Mouse (Mus musculus) forebrain, embryonic 13.5 days (tissue): ENCODE measurements around the gene Slc22a23. TPM values are rescaled to one million over a fixed set of nuclear protein-coding genes. Genes with fewer than 3 reads are reported as not detected.

Experiments
- ATAC-seq: fragments of 200-750 bp; cut with Nextera tagmentation; 2 replicates; pipeline ENCODE4 v1.8.0; 2017
- H3K27ac ChIP-seq: fragments of 300-500 bp; sonication (generic); 2 replicates; pipeline ENCODE4 v1.5.1; 2015; ENCODE audit warnings: inconsistent platforms, mild to moderate bottlenecking, moderate library complexity
- H3K27me3 ChIP-seq: fragments of 300-500 bp; sonication (generic); 2 replicates; pipeline ENCODE4 v1.6.1; 2015; ENCODE audit warnings: mild to moderate bottlenecking, inconsistent platforms
- H3K36me3 ChIP-seq: fragments of 300-500 bp; sonication (generic); 2 replicates; pipeline ENCODE4 v1.6.1; 2015; ENCODE audit warnings: mild to moderate bottlenecking, inconsistent platforms; ENCODE audit not compliant: poor library complexity, severe bottlenecking
- H3K4me1 ChIP-seq: fragments of 300-500 bp; sonication (generic); 2 replicates; pipeline ENCODE4 v1.6.1; 2015; ENCODE audit warnings: inconsistent platforms
- H3K4me2 ChIP-seq: fragments of 300-500 bp; sonication (generic); 2 replicates; pipeline ENCODE4 v1.6.1; 2015; ENCODE audit warnings: inconsistent platforms, mild to moderate bottlenecking, moderate library complexity
- H3K4me3 ChIP-seq: fragments of 300-500 bp; sonication (generic); 2 replicates; pipeline ENCODE4 v1.5.1; 2015; ENCODE audit warnings: mild to moderate bottlenecking, inconsistent platforms
- H3K9ac ChIP-seq: fragments of 300-500 bp; sonication (generic); 2 replicates; pipeline ENCODE4 v1.6.1; 2015; ENCODE audit warnings: mild to moderate bottlenecking, inconsistent platforms
- H3K9me3 ChIP-seq: fragments of 300-500 bp; sonication (generic); replicated peaks from 2 replicates; pipeline ENCODE4 v1.6.1; 2016; ENCODE audit warnings: inconsistent platforms
- WGBS: fragments of 180-500 bp; shearing (Covaris S2); methylation state at CpG from one replicate; pipeline ENCODE4 v1.1.7; 2015; 5-methylcytosine and 5-hydroxymethylcytosine counted together
- polyA plus RNA-seq: library from polyadenylated mRNA; unstranded; fragments of >200 nt; fragmentation: Nextera tagmentation; extraction: Ambion mirVana; gene quantifications from 2 replicates; pipeline ENCODE4 v1.2.1, GENCODE M21; 2015

Slc22a23 gene
- polyA plus RNA-seq, 1 experiment from 2014 or later, result 10.2 TPM

DNA sequence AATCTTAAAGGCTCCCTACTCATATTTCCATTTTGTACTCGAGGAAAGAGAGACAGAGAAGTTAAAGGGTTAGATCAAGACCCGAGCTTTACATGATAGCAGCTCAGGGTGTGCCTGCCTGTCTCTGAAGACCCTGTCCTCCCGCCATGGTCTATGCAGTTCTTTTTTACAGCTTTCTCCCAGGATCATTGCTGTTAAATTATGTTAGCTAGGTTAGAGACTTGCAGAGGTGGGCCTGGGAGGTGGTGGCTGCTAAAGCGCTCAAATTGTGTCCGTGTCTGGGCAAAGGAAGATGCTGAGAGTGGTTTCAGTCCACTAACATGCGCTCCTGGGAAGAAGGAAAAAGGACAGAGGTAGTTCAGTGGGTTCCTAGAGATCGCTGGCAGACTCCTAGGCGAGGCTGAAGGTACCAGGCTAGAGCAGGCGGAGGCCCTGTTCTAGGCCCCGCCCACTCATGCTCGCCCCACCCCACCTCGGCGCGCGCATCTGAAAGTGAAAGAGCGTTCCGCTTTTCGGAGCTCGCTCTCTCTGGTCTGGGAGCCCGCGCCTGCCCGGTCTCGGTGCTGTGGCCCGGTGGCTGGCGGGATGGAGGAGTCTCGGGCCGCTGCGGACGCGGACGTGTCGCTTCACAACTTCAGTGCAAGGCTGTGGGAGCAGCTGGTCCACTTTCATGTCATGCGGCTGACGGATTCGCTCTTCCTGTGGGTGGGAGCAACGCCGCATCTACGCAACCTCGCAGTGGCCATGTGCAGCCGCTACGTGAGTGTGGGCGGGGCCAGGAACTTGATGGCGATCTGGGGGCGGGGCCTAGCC lies 182.3 kb downstream of the Slc22a23 start, which contains the start of gene Psmg4:
TSS of gene Psmg4 (plus strand) at position 474 of the 813 bp plus-strand sequence.
- Histone ChIP-seq H3K9me3 (no peaks in the 10 kb centered on the region), H3K36me3 (peaks cover 13% of the 10 kb centered on the region), H3K4me3 (peak within 1 kb of the TSS; percentile 66), H3K9ac (peak within 1 kb of the TSS; percentile 76), H3K4me1 (peaks cover 17% of the 10 kb centered on the region), H3K27me3 (no peaks in the 10 kb centered on the region), H3K4me2 (peak within 1 kb of the TSS; percentile 71), H3K27ac (peak within 1 kb of the TSS; percentile 88)
- ATAC-seq, result peak; percentile 96
- 3% methylated on average over 44 of the region's 44 CpGs for WGBS

DNA sequence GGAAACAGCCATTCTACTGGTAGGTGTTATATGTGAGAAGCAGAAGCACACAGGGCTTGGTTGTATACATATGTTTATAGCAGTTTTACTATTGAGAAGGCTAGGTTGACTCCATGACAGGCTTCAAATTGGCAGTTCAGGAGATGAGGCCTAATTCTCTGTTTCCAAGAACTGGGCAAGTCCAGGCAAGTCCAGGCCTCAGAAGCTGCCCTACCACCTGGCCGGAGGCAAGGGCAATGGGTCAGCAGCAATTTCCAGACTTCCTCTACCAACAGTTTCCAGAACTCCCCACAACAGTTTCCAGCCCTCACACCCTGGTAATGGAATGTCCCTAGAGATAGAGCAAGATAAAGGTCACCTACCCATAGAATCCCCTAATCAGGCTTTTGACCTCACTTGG lies 185.1 kb downstream of the Slc22a23 start:
- Histone ChIP-seq H3K4me1 (peaks cover 32% of the 10 kb centered on the region), H3K36me3 (no peaks in the 10 kb centered on the region), H3K27ac (no peak overlapping the region), H3K9me3 (no peaks in the 10 kb centered on the region), H3K27me3 (no peaks in the 10 kb centered on the region), H3K9ac (no peak overlapping the region), H3K4me3 (no peak overlapping the region), H3K4me2 (no peak overlapping the region)
- ATAC-seq, result no peak
- WGBS, result 100% methylated on average over 1 of the region's 1 CpGs

DNA sequence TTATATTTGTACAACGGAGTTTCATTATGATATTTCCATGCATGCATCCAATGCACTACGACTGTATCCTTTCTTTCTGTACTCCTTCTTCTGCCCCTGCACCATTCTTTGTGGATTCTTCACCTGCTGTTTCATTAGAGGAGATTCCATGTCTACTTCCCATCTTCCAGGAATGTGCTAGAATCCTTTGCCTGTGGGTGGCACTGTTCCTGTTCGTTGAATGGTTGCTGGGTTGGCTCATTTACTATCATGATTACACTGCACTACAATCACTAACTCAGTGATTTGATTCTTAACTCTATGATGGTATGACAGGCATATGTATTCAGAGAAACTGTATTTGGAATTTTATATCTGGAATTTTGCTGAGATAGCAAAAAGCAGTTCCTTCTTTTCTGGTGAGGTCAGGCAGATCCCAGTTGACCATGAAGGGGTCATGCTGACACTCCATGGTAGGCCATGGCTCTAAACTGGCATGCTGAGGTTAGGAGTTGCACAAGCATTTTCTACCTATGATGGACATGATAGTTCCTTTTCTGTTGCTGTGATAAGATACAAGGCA lies 187.3 kb downstream of the Slc22a23 start:
- ATAC-seq, result no peak
- WGBS, result 91% methylated on average over 3 of the region's 3 CpGs

DNA sequence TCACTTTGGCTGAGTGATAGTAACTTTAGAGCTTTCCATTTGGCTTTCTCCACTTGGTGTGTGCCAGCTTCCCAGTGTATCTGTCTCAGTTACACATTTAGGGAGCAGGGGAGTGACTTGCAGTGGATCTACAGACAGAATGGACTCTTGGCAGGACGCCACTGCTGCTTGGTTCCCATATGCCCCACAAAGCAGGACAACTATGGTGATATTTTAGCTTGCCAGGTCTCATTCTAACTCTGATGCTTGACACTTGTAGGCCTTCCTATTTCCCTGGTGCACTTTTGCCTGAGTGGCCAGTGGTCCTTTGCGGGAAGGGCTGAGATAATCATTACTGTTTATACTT lies 188.2 kb downstream of the Slc22a23 start:
- H3K4me1 ChIP-seq, result peaks cover 40% of the 10 kb centered on the region
- no peaks in the 10 kb centered on the region for H3K27me3 ChIP-seq
- ATAC-seq, result no peak
- no peaks in the 10 kb centered on the region for H3K9me3 ChIP-seq
- 50% methylated on average over 2 of the region's 2 CpGs for WGBS
- H3K36me3 ChIP-seq, result no peaks in the 10 kb centered on the region
- H3K9ac ChIP-seq, result no peak overlapping the region
- no peak overlapping the region for H3K4me3 ChIP-seq
- H3K27ac ChIP-seq, result peak overlapping the region; percentile 36; the same call in 1 of the 2 replicates
- H3K4me2 ChIP-seq, result no peak overlapping the region

More for the DNA sequence above, 187.3 kb downstream of the Slc22a23 start:
- Histone ChIP-seq H3K27ac (no peak overlapping the region), H3K36me3 (no peaks in the 10 kb centered on the region), H3K27me3 (no peaks in the 10 kb centered on the region), H3K9ac (no peak overlapping the region), H3K4me3 (no peak overlapping the region), H3K4me1 (peaks cover 40% of the 10 kb centered on the region), H3K9me3 (no peaks in the 10 kb centered on the region), H3K4me2 (no peak overlapping the region)

DNA sequence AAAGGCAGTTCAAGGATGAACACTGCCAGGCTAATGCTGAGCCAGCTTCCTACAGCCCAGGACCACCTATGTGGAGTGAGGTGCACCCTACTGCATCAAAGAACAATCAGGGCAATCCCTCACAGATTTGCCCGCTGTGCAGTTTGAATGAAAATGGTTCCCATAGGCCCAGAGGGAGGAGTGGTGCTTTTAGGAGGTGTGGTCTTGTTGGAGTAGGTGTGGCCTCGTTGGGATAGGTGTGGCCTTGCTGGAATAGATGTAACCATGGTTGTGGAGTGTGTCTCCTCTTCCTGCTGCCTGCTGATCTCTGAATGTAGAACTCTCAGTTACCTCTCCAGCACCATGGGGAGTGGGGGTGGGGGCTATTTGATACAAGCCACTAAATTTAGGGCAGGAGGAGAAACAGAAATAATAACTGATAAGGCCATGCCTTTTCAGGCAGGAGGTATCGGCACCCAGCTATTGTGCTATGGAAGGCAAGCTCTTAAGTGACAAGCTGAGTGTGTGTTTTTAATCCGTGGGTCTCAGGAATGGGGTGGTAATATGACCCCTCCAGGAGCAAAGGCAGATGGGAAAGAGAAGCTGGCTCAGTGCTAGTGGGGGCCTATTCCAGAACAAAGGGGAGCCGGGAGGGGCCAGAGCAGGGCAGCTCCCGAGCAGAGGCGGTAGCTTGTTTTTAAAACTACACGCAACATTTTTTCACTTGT lies 188.7 kb downstream of the Slc22a23 start:
- H3K9ac ChIP-seq, result no peak overlapping the region
- H3K4me1 ChIP-seq, result peaks cover 40% of the 10 kb centered on the region
- no peak overlapping the region for H3K4me2 ChIP-seq
- 54% methylated on average over 8 of the region's 8 CpGs for WGBS
- 0 out of 2 replicates have a peak, but pooled peaks have one; percentile 11 for ATAC-seq
- no peaks in the 10 kb centered on the region for H3K27me3 ChIP-seq
- H3K36me3 ChIP-seq, result no peaks in the 10 kb centered on the region
- H3K9me3 ChIP-seq, result no peaks in the 10 kb centered on the region
- no peak overlapping the region for H3K4me3 ChIP-seq
- peak overlapping the region; percentile 36; the same call in 1 of the 2 replicates for H3K27ac ChIP-seq

DNA sequence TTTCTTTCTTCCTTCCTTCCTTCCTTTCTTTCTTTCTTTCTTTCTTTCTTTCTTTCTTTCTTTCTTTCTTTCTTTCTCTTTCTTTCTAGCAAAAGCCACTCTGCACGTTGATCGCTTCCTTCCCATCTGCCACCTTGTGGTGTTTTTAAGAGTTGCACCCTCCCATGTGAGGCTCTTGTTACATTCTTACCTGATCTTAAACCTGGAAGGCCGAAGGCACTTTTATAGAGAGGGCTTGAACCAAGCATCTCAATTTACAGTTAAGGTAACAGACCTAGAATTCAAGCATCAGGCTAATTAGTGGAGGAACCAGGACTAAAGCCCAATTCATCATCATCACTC lies 190.1 kb downstream of the Slc22a23 start:
- H3K9me3 ChIP-seq, result no peaks in the 10 kb centered on the region
- peak overlapping the region; percentile 14 for H3K4me3 ChIP-seq
- peak; percentile 25; the same call in 1 of the 2 replicates for ATAC-seq
- peak overlapping the region; percentile 85 for H3K27ac ChIP-seq
- 31% methylated on average over 3 of the region's 3 CpGs for WGBS
- peak overlapping the region; percentile 49 for H3K4me2 ChIP-seq
- peaks cover 50% of the 10 kb centered on the region for H3K4me1 ChIP-seq
- H3K36me3 ChIP-seq, result no peaks in the 10 kb centered on the region
- no peaks in the 10 kb centered on the region for H3K27me3 ChIP-seq
- H3K9ac ChIP-seq, result peak overlapping the region; percentile 31; the same call in 1 of the 2 replicates

DNA sequence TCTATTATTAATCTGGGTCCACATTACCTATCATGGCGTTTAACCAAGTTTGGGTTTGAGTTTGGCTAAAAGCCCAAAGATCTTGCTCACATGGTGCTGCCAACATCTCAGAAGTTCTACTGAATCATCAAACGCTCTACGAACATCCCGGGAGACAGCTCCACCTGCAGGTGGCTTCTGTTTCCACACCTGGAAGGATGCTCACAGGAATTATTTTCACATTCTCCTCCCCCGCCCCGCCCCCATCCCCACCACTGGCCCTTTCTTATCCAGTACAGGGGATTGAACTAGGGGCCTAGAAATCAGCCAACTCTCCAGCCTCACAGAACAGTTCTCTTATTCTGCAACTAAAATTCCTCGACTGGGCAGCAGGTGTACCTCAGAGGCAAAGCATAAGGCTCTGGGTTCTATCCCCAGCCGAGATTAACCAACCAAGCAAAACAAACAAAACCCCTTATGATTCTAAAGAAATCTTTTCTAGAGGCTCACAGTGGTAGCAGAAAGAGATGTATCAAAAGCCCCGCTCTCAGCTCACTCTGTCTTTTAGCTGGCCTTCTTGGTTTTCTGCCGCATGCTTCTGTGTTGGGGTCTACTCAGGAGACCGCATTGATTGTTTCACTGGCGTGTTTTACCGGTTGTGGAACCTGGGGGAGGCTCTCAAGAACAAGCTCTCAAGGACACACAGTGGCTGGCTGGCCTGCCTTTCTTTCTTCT lies 190.6 kb downstream of the Slc22a23 start:
- H3K36me3 ChIP-seq, result no peaks in the 10 kb centered on the region
- no peaks in the 10 kb centered on the region for H3K9me3 ChIP-seq
- H3K4me2 ChIP-seq, result peak overlapping the region; percentile 49
- H3K9ac ChIP-seq, result peak overlapping the region; percentile 31; the same call in 1 of the 2 replicates
- H3K4me1 ChIP-seq, result peaks cover 55% of the 10 kb centered on the region
- peak; percentile 65 for ATAC-seq
- H3K4me3 ChIP-seq, result peak overlapping the region; percentile 14
- peak overlapping the region; percentile 85 for H3K27ac ChIP-seq
- 32% methylated on average over 13 of the region's 13 CpGs for WGBS
- H3K27me3 ChIP-seq, result no peaks in the 10 kb centered on the region

DNA sequence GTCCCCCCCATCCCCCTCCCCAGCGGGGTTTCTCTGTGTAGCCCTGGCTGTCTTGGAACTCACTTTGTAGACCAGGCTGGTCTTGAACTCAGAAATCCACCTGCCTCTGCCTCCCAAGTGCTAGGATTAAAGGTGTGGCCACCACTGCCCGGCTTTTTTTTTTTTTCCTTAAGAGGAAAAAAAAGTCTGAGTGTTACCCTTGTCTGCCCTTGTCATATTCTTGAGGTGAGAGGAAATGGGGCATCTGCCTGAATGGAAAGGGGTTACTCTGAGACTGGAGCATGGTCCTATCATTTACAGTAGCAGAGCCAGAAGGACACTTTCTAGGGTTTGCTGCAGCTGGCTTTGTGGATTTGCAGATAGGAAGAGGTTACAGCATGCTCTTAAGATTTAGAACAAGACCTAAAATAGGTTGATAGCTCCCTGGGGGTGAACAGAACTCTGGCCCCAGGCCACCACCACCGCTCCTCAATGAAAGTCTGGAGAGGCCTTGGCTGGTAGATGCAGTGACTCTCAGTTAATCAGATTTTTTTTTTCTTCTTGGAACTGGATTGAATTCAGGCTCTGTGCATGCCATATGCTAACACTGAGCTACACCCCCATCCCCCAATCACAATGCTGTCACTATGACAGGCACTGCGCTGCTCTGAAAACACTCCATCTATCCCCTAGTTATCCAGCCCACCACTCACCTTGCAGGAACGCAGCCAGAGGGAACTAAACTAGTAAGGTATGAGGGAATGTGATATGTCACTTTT lies 191.5 kb downstream of the Slc22a23 start:
- H3K4me1 ChIP-seq, result peaks cover 63% of the 10 kb centered on the region
- H3K9ac ChIP-seq, result 0 out of 2 replicates have a peak overlapping the region, but pooled peaks have one; percentile 3
- H3K27me3 ChIP-seq, result no peaks in the 10 kb centered on the region
- no peak overlapping the region for H3K4me3 ChIP-seq
- H3K4me2 ChIP-seq, result peak overlapping the region; percentile 49
- H3K9me3 ChIP-seq, result no peaks in the 10 kb centered on the region
- 74% methylated on average over 4 of the region's 5 CpGs for WGBS
- H3K36me3 ChIP-seq, result no peaks in the 10 kb centered on the region
- H3K27ac ChIP-seq, result peak overlapping the region; percentile 78
- peak; percentile 57 for ATAC-seq

DNA sequence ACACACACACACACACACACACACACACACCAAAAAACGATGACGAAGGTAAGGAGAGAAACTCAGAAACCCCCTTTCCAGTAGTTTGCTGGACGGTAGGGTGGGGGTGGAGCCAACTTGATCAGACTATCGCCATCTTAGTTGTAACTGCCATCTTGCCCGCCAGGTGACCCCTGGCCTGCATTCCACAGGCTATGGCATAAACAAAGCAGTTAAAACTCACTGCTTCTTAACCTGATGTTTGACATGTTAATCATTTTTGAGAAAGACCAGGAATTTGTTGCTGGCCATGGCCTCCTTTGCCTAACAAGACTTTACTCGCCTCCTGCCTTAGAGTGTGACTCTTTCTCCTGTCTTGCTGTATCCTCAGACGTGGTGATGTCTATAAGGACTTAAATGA lies 192.3 kb downstream of the Slc22a23 start:
- no peak for ATAC-seq
- Histone ChIP-seq H3K4me1 (peaks cover 70% of the 10 kb centered on the region), H3K4me2 (no peak overlapping the region), H3K9ac (no peak overlapping the region), H3K27me3 (no peaks in the 10 kb centered on the region), H3K9me3 (no peaks in the 10 kb centered on the region), H3K4me3 (no peak overlapping the region), H3K36me3 (no peaks in the 10 kb centered on the region), H3K27ac (0 out of 2 replicates have a peak overlapping the region, but pooled peaks have one; percentile 25)
- WGBS, result 79% methylated on average over 7 of the region's 7 CpGs

DNA sequence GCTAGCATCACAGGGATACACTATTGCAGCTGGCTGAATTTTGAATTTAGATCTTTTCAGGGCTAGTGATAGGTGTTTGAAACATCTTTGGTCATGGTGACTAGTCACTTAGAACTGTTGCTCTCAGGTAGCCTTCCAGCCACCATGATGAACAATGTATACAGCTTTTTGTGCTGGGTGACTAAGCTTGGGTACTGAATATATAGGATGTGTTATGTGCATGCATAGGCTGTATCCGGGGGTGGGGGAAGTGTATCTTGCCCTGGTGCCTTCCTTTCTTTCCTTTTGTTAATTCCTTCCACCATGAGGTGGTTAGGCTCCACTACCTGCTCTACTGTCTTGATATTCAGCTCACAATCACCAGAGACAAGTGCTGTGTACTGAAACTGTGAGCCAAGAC lies 193.6 kb downstream of the Slc22a23 start:
- Histone ChIP-seq H3K4me2 (no peak overlapping the region), H3K36me3 (no peaks in the 10 kb centered on the region), H3K27ac (peak overlapping the region; percentile 98), H3K4me1 (peaks cover 68% of the 10 kb centered on the region), H3K4me3 (no peak overlapping the region), H3K9ac (no peak overlapping the region), H3K9me3 (no peaks in the 10 kb centered on the region), H3K27me3 (no peaks in the 10 kb centered on the region)
- WGBS, result 89% methylated on average over 1 of the region's 1 CpGs
- ATAC-seq, result no peak
